Mouse (Mus musculus): ENCODE measurements around the gene Zbtb8a. TPM values are rescaled to one million over a fixed set of nuclear protein-coding genes. Genes with fewer than 3 reads are reported as not detected.
"Not testable (repeated sequence)": the region's sequence is repeated elsewhere in the genome, so short reads cannot be mapped to it uniquely, and the experiment has no call there.

The Zbtb8a gene
- total and polyA plus RNA-seq, 2 experiments from 2014 or later = 15.5 to 22.9 TPM

GRCm38 (mm10) chr4:129363463-129363862, 14.5 kb downstream of the Zbtb8a start:
- Histone ChIP-seq H3K9ac (replicated peaks; ENCODE audit: low read length, poor library complexity, severe bottlenecking) (no peak overlapping the region), H3K36me3 (ENCODE audit: insufficient read depth, low read length) (peaks cover 15% of the 10 kb centered on the region), H3K4me2 (ENCODE audit: low read depth, low read length, poor library complexity, severe bottlenecking) (no peak overlapping the region), H3K9me3 (ENCODE audit: low read length) (no peaks in the 10 kb centered on the region), H3K4me1 (ENCODE audit: insufficient read depth, low read length) (no peaks in the 10 kb centered on the region), H3K4me3 (ENCODE audit: low read depth, low read length) (no peak overlapping the region), H3K27me3 (ENCODE audit: insufficient read depth, low read length) (no peaks in the 10 kb centered on the region), H3K27ac (ENCODE audit: low read depth, low read length) (no peak overlapping the region)
- no peak for TF ChIP-seq CTCF (IDR thresholded peaks at IDR 0.05)
- no peak for ATAC-seq (ENCODE audit: low FRiP score)
- WGBS = 89% methylated on average over 9 of the region's 9 CpGs
- no peak for DNase-seq (ENCODE audit: low spot score)

- 73% methylated on average over 5 of the region's 5 CpGs for WGBS
- H3K4me2 ChIP-seq (ENCODE audit: low read depth, low read length, poor library complexity, severe bottlenecking) = no peak overlapping the region
- no peak for ATAC-seq (ENCODE audit: low FRiP score)
- H3K4me3 ChIP-seq (ENCODE audit: low read depth, low read length) = no peak overlapping the region
- DNase-seq (ENCODE audit: low spot score) = no peak
- no peak for TF ChIP-seq CTCF (IDR thresholded peaks at IDR 0.05)
- no peaks in the 10 kb centered on the region for H3K9me3 ChIP-seq (ENCODE audit: low read length)
- H3K27ac ChIP-seq (ENCODE audit: low read depth, low read length) = no peak overlapping the region
- no peaks in the 10 kb centered on the region for H3K4me1 ChIP-seq (ENCODE audit: insufficient read depth, low read length)
- no peak overlapping the region for H3K9ac ChIP-seq (replicated peaks; ENCODE audit: low read length, poor library complexity, severe bottlenecking)
- peaks cover 21% of the 10 kb centered on the region for H3K36me3 ChIP-seq (ENCODE audit: insufficient read depth, low read length)
- H3K27me3 ChIP-seq (ENCODE audit: insufficient read depth, low read length) = no peaks in the 10 kb centered on the region
Measured at GRCm38 (mm10) chr4:129362771-129363170, 15.1 kb downstream of the Zbtb8a start.

- not testable (repeated sequence) for ATAC-seq (ENCODE audit: low FRiP score); DNase-seq (ENCODE audit: low spot score); H3K27me3 ChIP-seq (ENCODE audit: insufficient read depth, low read length)
Measured at GRCm38 (mm10) chr4:129362238-129362637, 15.7 kb downstream of the Zbtb8a start.

GRCm38 (mm10) chr4:129357613-129358163, 20.2 kb downstream of the Zbtb8a start:
- 87% methylated on average over 15 of the region's 15 CpGs for WGBS
- H3K27ac ChIP-seq (ENCODE audit: low read depth, low read length) = no peak overlapping the region
- DNase-seq (ENCODE audit: low spot score) = no peak
- no peak for ATAC-seq (ENCODE audit: low FRiP score)
- no peaks in the 10 kb centered on the region for H3K9me3 ChIP-seq (ENCODE audit: low read length)
- no peaks in the 10 kb centered on the region for H3K4me1 ChIP-seq (ENCODE audit: insufficient read depth, low read length)
- H3K27me3 ChIP-seq (ENCODE audit: insufficient read depth, low read length) = no peaks in the 10 kb centered on the region
- H3K4me3 ChIP-seq (ENCODE audit: low read depth, low read length) = no peak overlapping the region
- TF ChIP-seq CTCF (IDR thresholded peaks at IDR 0.05) = no peak
- peaks cover 33% of the 10 kb centered on the region for H3K36me3 ChIP-seq (ENCODE audit: insufficient read depth, low read length)
- H3K9ac ChIP-seq (replicated peaks; ENCODE audit: low read length, poor library complexity, severe bottlenecking) = no peak overlapping the region
- no peak overlapping the region for H3K4me2 ChIP-seq (ENCODE audit: low read depth, low read length, poor library complexity, severe bottlenecking)

More at GRCm38 (mm10) chr4:129362238-129362637, 15.7 kb downstream of the Zbtb8a start:
- H3K4me2 ChIP-seq (ENCODE audit: low read depth, low read length, poor library complexity, severe bottlenecking); H3K9ac ChIP-seq (replicated peaks; ENCODE audit: low read length, poor library complexity, severe bottlenecking); H3K4me1 ChIP-seq (ENCODE audit: insufficient read depth, low read length); H3K4me3 ChIP-seq (ENCODE audit: low read depth, low read length); H3K9me3 ChIP-seq (ENCODE audit: low read length); H3K27ac ChIP-seq (ENCODE audit: low read depth, low read length): not testable (repeated sequence)
- peaks cover 21% of the 10 kb centered on the region for H3K36me3 ChIP-seq (ENCODE audit: insufficient read depth, low read length)
- 79% methylated on average over 3 of the region's 3 CpGs for WGBS

- Histone ChIP-seq H3K36me3 (ENCODE audit: insufficient read depth, low read length) (peaks cover 31% of the 10 kb centered on the region), H3K4me3 (ENCODE audit: low read depth, low read length) (no peak overlapping the region), H3K27ac (ENCODE audit: low read depth, low read length) (no peak overlapping the region), H3K4me2 (ENCODE audit: low read depth, low read length, poor library complexity, severe bottlenecking) (no peak overlapping the region), H3K9me3 (ENCODE audit: low read length) (no peaks in the 10 kb centered on the region), H3K4me1 (ENCODE audit: insufficient read depth, low read length) (no peaks in the 10 kb centered on the region), H3K27me3 (ENCODE audit: insufficient read depth, low read length) (no peaks in the 10 kb centered on the region), H3K9ac (replicated peaks; ENCODE audit: low read length, poor library complexity, severe bottlenecking) (no peak overlapping the region)
- no peak for ATAC-seq (ENCODE audit: low FRiP score)
- TF ChIP-seq CTCF (IDR thresholded peaks at IDR 0.05) = no peak
- 82% methylated on average over 15 of the region's 15 CpGs for WGBS
- peak; percentile 12 for DNase-seq (ENCODE audit: low spot score)
Measured at GRCm38 (mm10) chr4:129354236-129354635, 23.7 kb downstream of the Zbtb8a start.

GRCm38 (mm10) chr4:129353176-129353575, 24.7 kb downstream of the Zbtb8a start:
- Histone ChIP-seq H3K4me2 (ENCODE audit: low read depth, low read length, poor library complexity, severe bottlenecking) (no peak overlapping the region), H3K9me3 (ENCODE audit: low read length) (no peaks in the 10 kb centered on the region), H3K4me3 (ENCODE audit: low read depth, low read length) (no peak overlapping the region), H3K36me3 (ENCODE audit: insufficient read depth, low read length) (peaks cover 26% of the 10 kb centered on the region), H3K9ac (replicated peaks; ENCODE audit: low read length, poor library complexity, severe bottlenecking) (no peak overlapping the region), H3K27me3 (ENCODE audit: insufficient read depth, low read length) (no peaks in the 10 kb centered on the region), H3K4me1 (ENCODE audit: insufficient read depth, low read length) (no peaks in the 10 kb centered on the region), H3K27ac (ENCODE audit: low read depth, low read length) (no peak overlapping the region)
- ATAC-seq (ENCODE audit: low FRiP score) (no peak), DNase-seq (ENCODE audit: low spot score) (no peak)
- TF ChIP-seq CTCF (IDR thresholded peaks at IDR 0.05) = no peak
- WGBS = 93% methylated on average over 12 of the region's 12 CpGs

Measured in midbrain, postnatal 0 days (tissue).